Mouse (Mus musculus) macrophage (primary cell): Measurements from ENCODE around the gene Srsf6. TPM values are rescaled to one million over a fixed set of nuclear protein-coding genes. Genes with fewer than 3 reads are reported as not detected.
A peak's percentile ranks its signal among the peaks of the same experiment; 100 is the strongest.
"Not testable (repeated sequence)": the region's sequence is repeated elsewhere in the genome, so short reads cannot be mapped to it uniquely, and the experiment has no call there.

Experiments
- H3K27ac ChIP-seq: fragments of 350-480 bp; formaldehyde crosslinking; 2 replicates; pipeline ENCODE4 v1.9.0; 2021
- H3K36me3 ChIP-seq: fragments of 350-480 bp; formaldehyde crosslinking; 2 replicates; pipeline ENCODE4 v1.9.0; 2021; ENCODE audit errors: inconsistent target
- H3K4me3 ChIP-seq: fragments of 350-480 bp; formaldehyde crosslinking; 2 replicates; pipeline ENCODE4 v1.9.0; 2021; ENCODE audit errors: inconsistent target
- H3K79me2 ChIP-seq: fragments of 350-480 bp; formaldehyde crosslinking; 2 replicates; pipeline ENCODE4 v1.9.0; 2021; ENCODE audit errors: inconsistent target
- WGBS: methylation state at CpG from one replicate; pipeline ENCODE4 v1.1.7; 2026; ENCODE audit warnings: inconsistent platforms; ENCODE audit not compliant: missing documents; 5-methylcytosine and 5-hydroxymethylcytosine counted together
- polyA plus RNA-seq: library from polyadenylated mRNA; stranded (reverse); fragments of 250-400 nt; gene quantifications from 3 replicates; pipeline ENCODE4 v1.2.4, GENCODE M21; 2018; ENCODE audit warnings: inconsistent platforms
- total RNA-seq, 78 experiments: library from RNA; depleted of rRNA; stranded (reverse); fragments of 250-400 nt; gene quantifications; 1 replicate in 9 of 78; 2 replicates in 24 of 78; 3 replicates in 43 of 78; 4 replicates in 2 of 78; pipeline ENCODE4 v1.2.4; 2018; ENCODE audit warnings: inconsistent platforms in 56 of 78

The Srsf6 gene
- 100 to 1,000 TPM; 142 to 268 (median 207) TPM for total RNA-seq (2018; cell fraction: chromatin; rRNA removed)
- total RNA-seq (2018; cell fraction: cytosol; rRNA removed) = 10 to 100 TPM; 35.8 to 64.5 (median 48.1) TPM
- total RNA-seq (2018; cell fraction: nucleus; rRNA removed) = 100 to 1,000 TPM; 126 to 339 (median 182) TPM
- 61.3 to 95.7 TPM (median 62.9 TPM) in 3 replicates for polyA plus RNA-seq

GRCm38 (mm10) chr2:162931123-162931673 lies at the start of gene Srsf6:
Srsf6 (plus strand) TSS chr2:162931528.
- 3% methylated on average over 62 of the region's 68 CpGs for WGBS
- H3K79me2 ChIP-seq = peaks cover 25% of the 10 kb centered on the region
- peak within 1 kb of the TSS; percentile 55 for H3K27ac ChIP-seq
- H3K4me3 ChIP-seq = peak within 1 kb of the TSS; percentile 58
- H3K36me3 ChIP-seq = peaks cover 28% of the 10 kb centered on the region

GRCm38 (mm10) chr2:162884101-162884500 lies 47.2 kb upstream of the Srsf6 start:
- Histone ChIP-seq H3K36me3 (no peaks in the 10 kb centered on the region), H3K27ac (no peak overlapping the region), H3K79me2 (no peaks in the 10 kb centered on the region), H3K4me3 (no peak overlapping the region)
- 76% methylated on average over 2 of the region's 2 CpGs for WGBS

GRCm38 (mm10) chr2:162887121-162887520 lies 44.2 kb upstream of the Srsf6 start:
- no peaks in the 10 kb centered on the region for H3K79me2 ChIP-seq
- WGBS = 68% methylated on average over 5 of the region's 5 CpGs

GRCm38 (mm10) chr2:162888677-162889076 lies 42.7 kb upstream of the Srsf6 start:
- H3K79me2 ChIP-seq = no peaks in the 10 kb centered on the region
- no peak overlapping the region for H3K4me3 ChIP-seq
- H3K27ac ChIP-seq = no peak overlapping the region
- 91% methylated on average over 6 of the region's 8 CpGs for WGBS
- no peaks in the 10 kb centered on the region for H3K36me3 ChIP-seq

More at GRCm38 (mm10) chr2:162887121-162887520, 44.2 kb upstream of the Srsf6 start:
- Histone ChIP-seq H3K36me3 (no peaks in the 10 kb centered on the region), H3K27ac (no peak overlapping the region), H3K4me3 (no peak overlapping the region)

- Histone ChIP-seq H3K79me2 (no peaks in the 10 kb centered on the region), H3K36me3 (no peaks in the 10 kb centered on the region), H3K27ac (no peak overlapping the region), H3K4me3 (no peak overlapping the region)
- 86% methylated on average over 7 of the region's 7 CpGs for WGBS
These were observed 42.1 kb upstream of the Srsf6 start for GRCm38 (mm10) chr2:162889191-162889590.

GRCm38 (mm10) chr2:162889731-162890130 lies 41.6 kb upstream of the Srsf6 start:
- Histone ChIP-seq H3K79me2 (no peaks in the 10 kb centered on the region), H3K27ac (no peak overlapping the region), H3K4me3 (no peak overlapping the region), H3K36me3 (no peaks in the 10 kb centered on the region)
- 91% methylated on average over 12 of the region's 12 CpGs for WGBS

- H3K79me2 ChIP-seq, H3K36me3 ChIP-seq, H3K4me3 ChIP-seq, H3K27ac ChIP-seq: not testable (repeated sequence)
- 95% methylated on average over 3 of the region's 3 CpGs for WGBS
These were observed 38.3 kb upstream of the Srsf6 start for GRCm38 (mm10) chr2:162892979-162893378.

GRCm38 (mm10) chr2:162899256-162899655 lies 32.1 kb upstream of the Srsf6 start:
- H3K4me3 ChIP-seq = not testable (repeated sequence)
- 95% methylated on average over 12 of the region's 20 CpGs for WGBS

GRCm38 (mm10) chr2:162899880-162900589 lies 31.3 kb upstream of the Srsf6 start:
- 81% methylated on average over 12 of the region's 12 CpGs for WGBS
- no peak overlapping the region for H3K27ac ChIP-seq
- no peak overlapping the region for H3K4me3 ChIP-seq
- H3K36me3 ChIP-seq = no peaks in the 10 kb centered on the region
- no peaks in the 10 kb centered on the region for H3K79me2 ChIP-seq

More at GRCm38 (mm10) chr2:162899256-162899655, 32.1 kb upstream of the Srsf6 start:
- not testable (repeated sequence) for H3K79me2 ChIP-seq, H3K36me3 ChIP-seq, H3K27ac ChIP-seq

- H3K36me3 ChIP-seq = no peaks in the 10 kb centered on the region
- H3K4me3 ChIP-seq = no peak overlapping the region
- H3K27ac ChIP-seq = no peak overlapping the region
- WGBS = 51% methylated on average over 2 of the region's 2 CpGs
- no peaks in the 10 kb centered on the region for H3K79me2 ChIP-seq
These were observed 30.8 kb upstream of the Srsf6 start for GRCm38 (mm10) chr2:162900590-162900916.

- Histone ChIP-seq H3K79me2 (no peaks in the 10 kb centered on the region), H3K4me3 (no peak overlapping the region), H3K36me3 (no peaks in the 10 kb centered on the region), H3K27ac (no peak overlapping the region)
- WGBS = 79% methylated on average over 4 of the region's 4 CpGs
These were observed 25.4 kb upstream of the Srsf6 start for GRCm38 (mm10) chr2:162905902-162906301.

- no peak overlapping the region for H3K27ac ChIP-seq
- WGBS = 79% methylated on average over 16 of the region's 16 CpGs
- H3K79me2 ChIP-seq = no peaks in the 10 kb centered on the region
- H3K36me3 ChIP-seq = no peaks in the 10 kb centered on the region
- H3K4me3 ChIP-seq = no peak overlapping the region
These were observed 23.3 kb upstream of the Srsf6 start for GRCm38 (mm10) chr2:162908052-162908491.

- H3K79me2 ChIP-seq = no peaks in the 10 kb centered on the region
- H3K27ac ChIP-seq = no peak overlapping the region
- no peak overlapping the region for H3K4me3 ChIP-seq
- no peaks in the 10 kb centered on the region for H3K36me3 ChIP-seq
- WGBS = 80% methylated on average over 3 of the region's 3 CpGs
These were observed 17.3 kb upstream of the Srsf6 start for GRCm38 (mm10) chr2:162914040-162914439.

GRCm38 (mm10) chr2:162914519-162914918 lies 16.8 kb upstream of the Srsf6 start:
- no peak overlapping the region for H3K4me3 ChIP-seq
- H3K27ac ChIP-seq = no peak overlapping the region
- H3K79me2 ChIP-seq = no peaks in the 10 kb centered on the region
- H3K36me3 ChIP-seq = no peaks in the 10 kb centered on the region
- 73% methylated on average over 2 of the region's 2 CpGs for WGBS

GRCm38 (mm10) chr2:162919926-162920325 lies 11.4 kb upstream of the Srsf6 start:
- Histone ChIP-seq H3K4me3 (no peak overlapping the region), H3K36me3 (no peaks in the 10 kb centered on the region), H3K27ac (no peak overlapping the region), H3K79me2 (no peaks in the 10 kb centered on the region)
- 90% methylated on average over 5 of the region's 5 CpGs for WGBS
